Mouse (Mus musculus) heart, postnatal 0 days (tissue): ENCODE data around the gene Zfp114. TPM values are rescaled to one million over a fixed set of nuclear protein-coding genes. Genes with fewer than 3 reads are reported as not detected.

Experiments used
- ATAC-seq: fragments of 200-750 bp; cut with Nextera tagmentation; 2 replicates; pipeline ENCODE4 v1.8.0; 2017; ENCODE audit warnings: low read depth, moderate number of reproducible peaks, moderate library complexity; ENCODE audit not compliant: insufficient read depth
- DNase-seq: peaks from one replicate; pipeline ENCODE4 v3.0.0-alpha.2; 2016; ENCODE audit warnings: low spot score
- H3K27ac ChIP-seq: fragments of 300-500 bp; sonication (generic); 2 replicates; pipeline ENCODE4 v1.5.1; 2014; ENCODE audit warnings: low read depth, mild to moderate bottlenecking
- H3K27me3 ChIP-seq: fragments of 300-500 bp; sonication (generic); 2 replicates; pipeline ENCODE4 v1.6.1; 2014; ENCODE audit warnings: low read length, mixed read lengths; ENCODE audit not compliant: control insufficient read depth, insufficient read depth
- H3K36me3 ChIP-seq: fragments of 300-500 bp; sonication (generic); replicated peaks from 2 replicates; pipeline ENCODE4 v1.6.1; 2014; ENCODE audit warnings: low read length, mixed read lengths; ENCODE audit not compliant: control insufficient read depth, insufficient read depth
- H3K4me1 ChIP-seq: fragments of 300-500 bp; sonication (generic); 2 replicates; pipeline ENCODE4 v1.6.1; 2014; ENCODE audit warnings: antibody characterized with exemption; ENCODE audit not compliant: control insufficient read depth, insufficient read depth
- H3K4me2 ChIP-seq: fragments of 300-500 bp; sonication (generic); 2 replicates; pipeline ENCODE4 v1.6.1; 2014; ENCODE audit warnings: low read depth, mild to moderate bottlenecking, low read length, moderate library complexity
- H3K4me3 ChIP-seq: fragments of 300-500 bp; sonication (generic); 2 replicates; pipeline ENCODE4 v1.5.1; 2014; ENCODE audit warnings: low read depth, low read length
- H3K9ac ChIP-seq: fragments of 300-500 bp; sonication (generic); replicated peaks from 2 replicates; pipeline ENCODE4 v1.6.1; 2014; ENCODE audit warnings: low read depth, low read length, mixed read lengths
- H3K9me3 ChIP-seq: fragments of 300-500 bp; sonication (generic); replicated peaks from 2 replicates; pipeline ENCODE4 v1.6.1; 2016; ENCODE audit warnings: low read length; ENCODE audit not compliant: control insufficient read depth
- CTCF ChIP-seq: IDR thresholded peaks from 2 replicates; pipeline ENCODE4 v1.5.1; 2016; ENCODE audit warnings: antibody characterized with exemption, control low read depth, low read depth
- EP300 ChIP-seq: IDR thresholded peaks from 2 replicates; pipeline ENCODE4 v1.6.1; 2016; ENCODE audit warnings: antibody characterized with exemption, low read depth
- WGBS: fragments of 180-500 bp; shearing (Covaris S2); extraction: QIAGEN DNeasy Blood & Tissue Kit; methylation state at CpG from one replicate; pipeline ENCODE4 v1.1.7; 2014; 5-methylcytosine and 5-hydroxymethylcytosine counted together
- polyA plus RNA-seq: library from polyadenylated mRNA; unstranded; fragments of >200 nt; fragmentation: Nextera tagmentation; extraction: Ambion mirVana; gene quantifications from 2 replicates; pipeline ENCODE4 v1.2.1, GENCODE M21; 2015
- total RNA-seq: library from RNA; depleted of rRNA; stranded (reverse); fragments of >200 nt; gene quantifications from 2 replicates; pipeline ENCODE4 v1.2.3, GENCODE M21; 2014; ENCODE audit warnings: low replicate concordance

The Zfp114 gene
- total and polyA plus RNA-seq, 2 experiments from 2014 or later, result 0.42 to 1.1 TPM

DNA sequence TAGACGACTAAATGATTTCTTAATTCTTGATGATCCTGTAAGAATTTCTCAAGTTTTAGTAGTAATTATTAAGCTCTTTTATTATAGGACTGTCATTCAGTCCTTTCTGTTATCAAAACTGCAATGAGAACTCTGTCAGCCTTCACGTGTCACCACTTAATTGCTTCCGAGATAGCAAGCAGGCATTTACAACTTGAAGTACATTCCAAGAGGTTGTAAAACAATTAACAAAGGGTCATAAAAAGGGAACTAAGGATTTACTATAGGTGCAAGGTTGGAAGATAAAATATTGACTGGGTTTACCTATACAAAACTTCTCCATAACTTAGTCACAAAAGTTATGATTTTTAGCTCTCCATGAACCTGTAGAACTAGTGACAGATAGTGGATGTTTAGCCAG, 18.3 kb downstream of the Zfp114 start:
- Histone ChIP-seq H3K4me1 (no peaks in the 10 kb centered on the region), H3K9me3 (peaks cover 3% of the 10 kb centered on the region), H3K4me2 (no peak overlapping the region), H3K9ac (no peak overlapping the region), H3K27ac (no peak overlapping the region), H3K4me3 (no peak overlapping the region), H3K36me3 (peaks cover 27% of the 10 kb centered on the region), H3K27me3 (no peaks in the 10 kb centered on the region)
- WGBS, result 80% methylated on average over 3 of the region's 3 CpGs
- DNase-seq (no peak), ATAC-seq (no peak)
- TF ChIP-seq EP300, result no peak
- no peak for TF ChIP-seq CTCF

DNA sequence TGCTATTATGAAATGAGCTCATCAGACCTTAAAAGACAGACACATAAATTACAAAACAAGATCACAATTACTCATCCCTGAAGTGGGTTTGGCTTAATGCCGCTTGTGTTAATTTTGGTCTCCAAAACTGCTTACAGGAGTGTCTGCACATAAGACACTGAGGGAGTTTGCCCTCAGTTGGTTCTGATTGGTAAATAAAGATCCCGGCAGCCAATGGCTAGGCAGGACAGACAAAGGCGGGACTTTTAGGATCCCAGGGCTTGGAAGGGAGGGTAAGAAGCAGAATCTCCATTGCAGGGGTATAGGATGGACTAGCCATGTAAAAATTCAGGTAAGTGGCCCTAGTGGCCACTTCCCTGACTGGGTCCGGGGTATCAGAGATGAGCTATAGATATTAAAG, 22.1 kb downstream of the Zfp114 start:
- Histone ChIP-seq H3K9me3 (peaks cover 3% of the 10 kb centered on the region), H3K27ac (no peak overlapping the region), H3K4me3 (no peak overlapping the region), H3K36me3 (peaks cover 58% of the 10 kb centered on the region), H3K9ac (no peak overlapping the region), H3K4me1 (no peaks in the 10 kb centered on the region), H3K4me2 (no peak overlapping the region), H3K27me3 (no peaks in the 10 kb centered on the region)
- no peak for TF ChIP-seq CTCF
- TF ChIP-seq EP300, result no peak
- no peak for ATAC-seq
- 93% methylated on average over 4 of the region's 4 CpGs for WGBS
- no peak for DNase-seq

DNA sequence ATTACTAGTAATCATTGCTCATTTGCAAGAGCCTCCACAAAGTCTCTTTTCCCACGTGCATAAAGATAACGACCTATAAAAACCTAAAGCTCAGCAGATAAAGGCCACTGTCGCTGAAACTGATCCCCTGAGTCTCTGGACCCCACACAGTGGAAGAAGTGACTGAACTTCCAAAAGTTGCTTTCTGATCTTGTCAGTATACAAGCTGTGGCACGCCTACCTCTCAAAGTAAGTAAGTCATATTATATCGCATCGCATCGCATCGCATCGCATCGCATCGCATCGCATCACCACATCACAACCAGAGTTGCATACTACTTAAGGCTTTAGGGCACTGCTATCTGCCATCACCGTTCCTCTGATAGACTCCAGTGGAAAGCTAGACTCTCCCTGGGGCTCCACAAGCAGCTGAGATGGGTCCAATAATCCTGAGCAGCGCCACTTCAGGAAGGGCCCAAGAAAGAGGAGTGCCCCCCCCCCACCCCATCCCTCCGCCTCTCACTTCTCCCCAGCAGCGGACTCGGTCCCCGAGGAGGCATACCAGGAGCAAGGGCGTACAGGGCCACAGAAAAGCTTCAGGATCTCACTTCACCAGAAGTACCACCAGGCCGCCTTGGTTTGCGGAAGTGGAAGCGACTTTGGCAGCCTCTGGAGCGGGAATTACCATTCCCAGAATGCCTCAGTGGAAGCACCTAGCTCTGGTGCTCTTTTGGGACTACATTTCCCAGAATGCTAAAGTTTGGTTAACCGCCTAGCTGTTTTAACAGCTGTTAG, 32.8 kb downstream of the Zfp114 start:
- peak overlapping the region; percentile 90 for H3K9ac ChIP-seq
- H3K9me3 ChIP-seq, result no peaks in the 10 kb centered on the region
- peak overlapping the region; percentile 76 for H3K4me3 ChIP-seq
- peak; percentile 87 for DNase-seq
- WGBS, result 17% methylated on average over 24 of the region's 24 CpGs
- ATAC-seq, result peak; percentile 88
- peak overlapping the region; percentile 86 for H3K4me2 ChIP-seq
- no peaks in the 10 kb centered on the region for H3K27me3 ChIP-seq
- H3K27ac ChIP-seq, result peak overlapping the region; percentile 68
- peaks cover 4% of the 10 kb centered on the region; the same call in 1 of the 2 replicates for H3K36me3 ChIP-seq
- TF ChIP-seq CTCF (no peak), EP300 (no peak)
- peaks cover 8% of the 10 kb centered on the region for H3K4me1 ChIP-seq

DNA sequence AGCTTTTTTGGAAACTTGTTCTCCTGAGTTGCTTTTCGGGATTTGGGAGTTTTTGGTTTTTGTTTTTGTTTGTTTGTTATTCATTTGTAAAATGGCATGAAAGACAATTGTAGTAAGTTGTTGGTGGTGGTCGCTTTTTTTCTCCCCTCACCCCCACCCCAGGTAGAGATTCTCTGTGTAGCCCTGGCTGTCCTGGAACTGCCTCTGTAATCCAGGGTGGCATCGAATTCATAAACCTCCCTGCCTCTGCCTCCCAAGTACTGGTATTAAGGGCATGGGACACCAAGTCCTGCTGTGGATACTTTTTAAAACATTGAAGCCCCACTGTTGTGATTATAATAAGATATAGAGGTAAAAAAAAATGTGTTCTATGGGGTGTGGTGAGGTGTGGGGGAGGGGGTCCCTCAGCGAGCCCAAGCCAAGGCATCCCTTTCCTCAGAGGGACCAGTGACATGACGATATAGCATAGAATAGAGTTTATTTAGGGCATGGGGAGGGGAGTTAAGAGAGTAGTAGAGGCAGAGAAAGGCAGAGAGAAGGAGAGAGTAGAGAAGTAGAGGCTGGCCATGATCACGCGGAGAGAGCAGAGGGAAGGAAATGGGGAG, 33.5 kb downstream of the Zfp114 start:
- peak overlapping the region; percentile 90; the same call in 1 of the 2 replicates for H3K9ac ChIP-seq

DNA sequence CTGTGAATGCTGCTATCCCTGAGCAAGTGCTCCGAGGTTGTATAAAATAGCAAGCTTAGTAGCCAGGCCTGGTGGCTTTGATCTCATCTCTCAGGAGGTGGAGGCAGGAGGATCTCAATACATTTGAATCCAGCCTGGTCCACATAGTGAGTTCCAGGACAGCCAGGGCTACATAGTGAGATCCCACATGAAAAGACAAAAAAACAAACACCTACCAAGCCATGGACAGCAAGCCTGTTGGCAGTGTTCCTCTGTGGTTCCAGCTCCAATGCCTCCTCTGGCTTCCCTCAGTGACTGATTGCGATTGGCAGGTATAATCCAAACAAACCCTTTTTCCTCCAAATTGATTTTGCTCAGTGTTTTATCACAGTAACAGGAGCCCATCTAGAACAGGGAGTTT, 35.4 kb downstream of the Zfp114 start:
- Histone ChIP-seq H3K27ac (no peak overlapping the region), H3K36me3 (no peaks in the 10 kb centered on the region), H3K9me3 (no peaks in the 10 kb centered on the region), H3K4me2 (no peak overlapping the region), H3K27me3 (no peaks in the 10 kb centered on the region), H3K4me3 (no peak overlapping the region), H3K9ac (no peak overlapping the region), H3K4me1 (peaks cover 8% of the 10 kb centered on the region)
- no peak for DNase-seq
- 63% methylated on average over 2 of the region's 2 CpGs for WGBS
- no peak for ATAC-seq
- TF ChIP-seq EP300 (no peak), CTCF (no peak)

More for the DNA sequence above, 33.5 kb downstream of the Zfp114 start:
- H3K36me3 ChIP-seq, result no peaks in the 10 kb centered on the region
- peak overlapping the region; percentile 76 for H3K4me3 ChIP-seq
- no peak for ATAC-seq
- no peaks in the 10 kb centered on the region for H3K9me3 ChIP-seq
- no peak overlapping the region for H3K27ac ChIP-seq
- DNase-seq, result no peak
- peak overlapping the region; percentile 86 for H3K4me2 ChIP-seq
- peaks cover 8% of the 10 kb centered on the region for H3K4me1 ChIP-seq
- H3K27me3 ChIP-seq, result no peaks in the 10 kb centered on the region
- TF ChIP-seq CTCF (no peak), EP300 (no peak)
- WGBS, result 61% methylated on average over 7 of the region's 7 CpGs
